Comparison of ENCODE assay signal across 17 mouse cellular contexts in the genomic region with DNA sequence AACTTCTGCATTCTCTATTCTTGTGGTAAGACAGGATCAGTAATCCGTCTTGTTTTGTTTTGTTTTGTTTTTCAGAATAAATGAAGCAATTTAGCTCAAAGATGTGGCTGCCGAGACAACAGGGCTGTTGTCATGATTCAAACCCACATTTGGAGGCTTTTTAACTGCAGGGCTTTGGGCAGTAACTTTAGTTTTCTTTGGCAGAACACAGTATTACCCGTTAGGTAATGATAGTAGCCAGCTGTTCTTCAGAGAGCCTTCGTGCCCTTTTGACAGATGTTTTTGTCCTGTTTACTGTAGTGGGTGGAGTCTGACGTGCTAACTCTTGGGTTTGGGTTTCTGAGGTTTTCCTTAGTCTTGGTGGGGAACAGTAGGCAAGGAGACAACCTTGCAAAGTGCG.
DNase-seq lines count a peak whose midpoint lies in the region; ATAC-seq and TF ChIP-seq lines count a peak whose summit lies in the region.
"Had no signal": no experiment of that assay in that cellular context is flagged by ENCODE, and none has a peak within 500 bp of the region (broad histone marks: within the 10 kb centered on the region; RNA-seq: fewer than 3 reads in every experiment).

No protein-coding gene starts in this region.

- no peak for TF ChIP-seq POLR2A in kidney, adult 2 months (IDR thresholded peaks at IDR 0.05; ENCODE audit: low read depth, low read length)
- no peak for TF ChIP-seq POLR2A in ES-Bruce4 (IDR thresholded peaks at IDR 0.05; ENCODE audit: insufficient read depth, low read length)

- H3K9me3 ChIP-seq in ES-Bruce4 (replicated peaks; ENCODE audit: control insufficient read depth, insufficient read depth, low read length, poor library complexity, severe bottlenecking), result no peaks in the 10 kb centered on the region
- H3K9me3 ChIP-seq: embryonic facial prominence, embryonic 12.5 days; forebrain, embryonic 12.5 days; heart, embryonic 13.5 days; neural tube, embryonic 13.5 days had no signal

- TF ChIP-seq EP300 in ES-Bruce4 (IDR thresholded peaks at IDR 0.05; ENCODE audit: insufficient read depth, low read depth, low read length), result no peak

- no peak overlapping the region for H3K4me3 ChIP-seq in kidney, adult 2 months (ENCODE audit: insufficient read depth, low read depth, low read length)
- H3K4me3 ChIP-seq in ES-Bruce4 (ENCODE audit: low read depth, low read length), result no peak overlapping the region
- H3K4me3 ChIP-seq: embryonic facial prominence, embryonic 12.5 days; forebrain, embryonic 12.5 days; heart, embryonic 13.5 days; layer of hippocampus, adult 2 months; neural tube, embryonic 13.5 days had no signal

- no peaks in the 10 kb centered on the region; the same call in 1 of the 2 replicates for H3K36me3 ChIP-seq in kidney, adult 2 months (ENCODE audit: control insufficient read depth, insufficient read depth, low read length)
- peaks cover 24% of the 10 kb centered on the region for H3K36me3 ChIP-seq in ES-Bruce4 (ENCODE audit: control insufficient read depth, insufficient read depth, low read length, poor library complexity, severe bottlenecking)
- H3K36me3 ChIP-seq: embryonic facial prominence, embryonic 12.5 days; forebrain, embryonic 12.5 days; neural tube, embryonic 13.5 days had no signal

- H3K27me3 ChIP-seq in kidney, adult 2 months (replicated peaks; ENCODE audit: control insufficient read depth, insufficient read depth, low read length), result no peaks in the 10 kb centered on the region
- no peaks in the 10 kb centered on the region for H3K27me3 ChIP-seq in ES-Bruce4 (ENCODE audit: control insufficient read depth, insufficient read depth, low read length, poor library complexity, severe bottlenecking)
- H3K27me3 ChIP-seq: embryonic facial prominence, embryonic 12.5 days; forebrain, embryonic 12.5 days; heart, embryonic 13.5 days; neural tube, embryonic 13.5 days had no signal

- 57% methylated on average over 6 of the region's 6 CpGs for WGBS in kidney, adult 2 months

- no peak overlapping the region for H3K27ac ChIP-seq in kidney, adult 2 months (ENCODE audit: insufficient read depth, low read depth, low read length)
- peak overlapping the region; percentile 70 for H3K27ac ChIP-seq in ES-Bruce4 (ENCODE audit: insufficient read depth, low read length)
- H3K27ac ChIP-seq: embryonic facial prominence, embryonic 12.5 days; forebrain, embryonic 12.5 days; heart, embryonic 13.5 days; layer of hippocampus, adult 2 months; macrophage; neural tube, embryonic 13.5 days had no signal

- DNase-seq in kidney, adult 2 months, result peak; percentile 26
- DNase-seq in kidney, adult 8-10 months, result no peak
- DNase-seq in lung, postnatal 14 days, result peak; percentile 20
- DNase-seq in ovary, adult 18-20 months (ENCODE audit: low spot score), result no peak
- DNase-seq in thymus, postnatal 25 days, result no peak
- DNase-seq: cerebellum, postnatal 36 days; liver; midbrain, embryonic 14.5 days had no signal

- ATAC-seq in common myeloid progenitor, adult 5-6 weeks (replicated peaks; ENCODE audit: low read depth, poor library complexity, severe bottlenecking), result 0 out of 2 replicates have a peak, but pooled peaks have one; percentile 23
- ATAC-seq: hindbrain, embryonic 16.5 days had no signal

- H3K4me1 ChIP-seq in kidney, adult 2 months (ENCODE audit: control insufficient read depth, insufficient read depth, low read length), result no peaks in the 10 kb centered on the region
- peaks cover 4% of the 10 kb centered on the region for H3K4me1 ChIP-seq in ES-Bruce4 (ENCODE audit: control insufficient read depth, insufficient read depth, low read length)
- H3K4me1 ChIP-seq: embryonic facial prominence, embryonic 12.5 days; forebrain, embryonic 12.5 days; neural tube, embryonic 13.5 days had no signal

- H3K9ac ChIP-seq in ES-Bruce4 (ENCODE audit: low read depth, poor library complexity, severe bottlenecking), result no peak overlapping the region
- H3K9ac ChIP-seq: embryonic facial prominence, embryonic 12.5 days; forebrain, embryonic 12.5 days; heart, embryonic 13.5 days; neural tube, embryonic 13.5 days had no signal

- TF ChIP-seq CTCF in kidney, adult 2 months (conservative IDR thresholded peaks at IDR 0.05; ENCODE audit: insufficient read depth, insufficient read length, low read depth, low read length), result no peak
- no peak for TF ChIP-seq CTCF in ES-Bruce4 (IDR thresholded peaks at IDR 0.05; ENCODE audit: low read depth, low read length)

Comparison
In these comparisons a context has a peak if more than half of its experiments do, and no peak if none do; other contexts are left out.
1. DNase-seq: peak in kidney, adult 2 months (single experiment) and lung, postnatal 14 days (single experiment); none in kidney, adult 8-10 months (0 of 2), ovary, adult 18-20 months (single experiment) and thymus, postnatal 25 days (single experiment).